Mouse (Mus musculus) heart, postnatal 0 days (tissue): ENCODE data around the gene Dcaf6. TPM values are rescaled to one million over a fixed set of nuclear protein-coding genes. Genes with fewer than 3 reads are reported as not detected.

Experiments used
- ATAC-seq: fragments of 200-750 bp; cut with Nextera tagmentation; 2 replicates; pipeline ENCODE4 v1.8.0; 2017; ENCODE audit warnings: low read depth, moderate number of reproducible peaks, moderate library complexity; ENCODE audit not compliant: insufficient read depth
- DNase-seq: peaks from one replicate; pipeline ENCODE4 v3.0.0-alpha.2; 2016; ENCODE audit warnings: low spot score
- H3K27ac ChIP-seq: fragments of 300-500 bp; sonication (generic); 2 replicates; pipeline ENCODE4 v1.5.1; 2014; ENCODE audit warnings: low read depth, mild to moderate bottlenecking
- H3K27me3 ChIP-seq: fragments of 300-500 bp; sonication (generic); 2 replicates; pipeline ENCODE4 v1.6.1; 2014; ENCODE audit warnings: low read length, mixed read lengths; ENCODE audit not compliant: control insufficient read depth, insufficient read depth
- H3K36me3 ChIP-seq: fragments of 300-500 bp; sonication (generic); replicated peaks from 2 replicates; pipeline ENCODE4 v1.6.1; 2014; ENCODE audit warnings: low read length, mixed read lengths; ENCODE audit not compliant: control insufficient read depth, insufficient read depth
- H3K4me1 ChIP-seq: fragments of 300-500 bp; sonication (generic); 2 replicates; pipeline ENCODE4 v1.6.1; 2014; ENCODE audit warnings: antibody characterized with exemption; ENCODE audit not compliant: control insufficient read depth, insufficient read depth
- H3K4me2 ChIP-seq: fragments of 300-500 bp; sonication (generic); 2 replicates; pipeline ENCODE4 v1.6.1; 2014; ENCODE audit warnings: low read depth, mild to moderate bottlenecking, low read length, moderate library complexity
- H3K4me3 ChIP-seq: fragments of 300-500 bp; sonication (generic); 2 replicates; pipeline ENCODE4 v1.5.1; 2014; ENCODE audit warnings: low read depth, low read length
- H3K9ac ChIP-seq: fragments of 300-500 bp; sonication (generic); replicated peaks from 2 replicates; pipeline ENCODE4 v1.6.1; 2014; ENCODE audit warnings: low read depth, low read length, mixed read lengths
- H3K9me3 ChIP-seq: fragments of 300-500 bp; sonication (generic); replicated peaks from 2 replicates; pipeline ENCODE4 v1.6.1; 2016; ENCODE audit warnings: low read length; ENCODE audit not compliant: control insufficient read depth
- CTCF ChIP-seq: IDR thresholded peaks from 2 replicates; pipeline ENCODE4 v1.5.1; 2016; ENCODE audit warnings: antibody characterized with exemption, control low read depth, low read depth
- EP300 ChIP-seq: IDR thresholded peaks from 2 replicates; pipeline ENCODE4 v1.6.1; 2016; ENCODE audit warnings: antibody characterized with exemption, low read depth
- WGBS: fragments of 180-500 bp; shearing (Covaris S2); extraction: QIAGEN DNeasy Blood & Tissue Kit; methylation state at CpG from one replicate; pipeline ENCODE4 v1.1.7; 2014; 5-methylcytosine and 5-hydroxymethylcytosine counted together
- polyA plus RNA-seq: library from polyadenylated mRNA; unstranded; fragments of >200 nt; fragmentation: Nextera tagmentation; extraction: Ambion mirVana; gene quantifications from 2 replicates; pipeline ENCODE4 v1.2.1, GENCODE M21; 2015
- total RNA-seq: library from RNA; depleted of rRNA; stranded (reverse); fragments of >200 nt; gene quantifications from 2 replicates; pipeline ENCODE4 v1.2.3, GENCODE M21; 2014; ENCODE audit warnings: low replicate concordance

The Dcaf6 gene
- total and polyA plus RNA-seq, 2 experiments from 2014 or later = 21.5 to 24.1 TPM

DNA sequence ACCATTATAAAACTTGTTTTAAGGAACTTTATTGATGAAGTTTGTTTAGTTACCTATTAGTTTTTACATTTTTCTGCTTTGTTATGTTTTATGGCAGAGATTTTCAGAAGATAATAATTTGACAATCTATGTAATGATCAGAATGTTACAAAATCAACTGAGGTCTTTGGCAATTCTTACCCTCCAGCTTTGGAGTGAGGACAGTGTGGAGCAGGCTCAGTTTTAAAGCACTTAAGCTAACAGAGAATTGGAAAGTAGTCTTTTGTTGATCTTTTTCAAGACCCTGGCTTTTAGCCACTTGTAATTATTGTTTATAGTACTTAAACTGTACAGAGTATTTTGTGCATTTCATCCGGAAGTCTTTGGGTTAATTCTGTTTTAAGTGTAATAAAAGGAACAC, 2.6 kb upstream of the Dcaf6 start:
- no peaks in the 10 kb centered on the region for H3K4me1 ChIP-seq
- no peaks in the 10 kb centered on the region for H3K9me3 ChIP-seq
- TF ChIP-seq CTCF (no peak), EP300 (no peak)
- no peak overlapping the region for H3K9ac ChIP-seq
- no peak for ATAC-seq
- no peak for DNase-seq
- no peaks in the 10 kb centered on the region for H3K27me3 ChIP-seq
- no peaks in the 10 kb centered on the region for H3K36me3 ChIP-seq
- WGBS = 76% methylated on average over 1 of the region's 1 CpGs
- peak overlapping the region; percentile 28; the same call in 1 of the 2 replicates for H3K4me3 ChIP-seq
- no peak overlapping the region for H3K27ac ChIP-seq
- H3K4me2 ChIP-seq = peak overlapping the region; percentile 80

DNA sequence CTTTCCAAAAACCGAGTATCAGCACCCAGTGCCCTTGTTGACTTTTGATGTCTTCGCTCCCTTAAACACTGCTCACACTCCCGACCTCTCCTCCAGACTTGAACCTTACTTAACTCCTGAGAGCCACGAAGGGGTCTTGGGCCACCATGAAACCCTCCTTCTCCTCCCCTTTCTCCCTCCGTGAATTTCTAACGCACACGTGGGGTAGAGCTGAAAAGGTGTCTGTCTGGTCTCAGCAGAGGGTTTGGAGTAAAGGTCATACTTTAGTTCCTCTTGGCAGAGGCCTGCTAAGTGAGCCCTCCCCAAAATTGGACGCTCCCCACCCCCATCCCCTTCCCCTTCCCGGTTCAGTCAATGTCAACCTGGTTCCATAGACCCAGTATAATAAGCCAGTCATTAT, 1.4 kb upstream of the Dcaf6 start:
- no peak for TF ChIP-seq EP300
- TF ChIP-seq CTCF = no peak
- 2% methylated on average over 9 of the region's 9 CpGs for WGBS
- Histone ChIP-seq H3K4me2 (peak overlapping the region; percentile 80), H3K27ac (peak overlapping the region; percentile 98), H3K4me3 (peak overlapping the region; percentile 85), H3K4me1 (no peaks in the 10 kb centered on the region), H3K9ac (peak overlapping the region; percentile 91), H3K27me3 (no peaks in the 10 kb centered on the region), H3K36me3 (no peaks in the 10 kb centered on the region), H3K9me3 (no peaks in the 10 kb centered on the region)
- peak; percentile 17 for DNase-seq
- ATAC-seq = no peak

DNA sequence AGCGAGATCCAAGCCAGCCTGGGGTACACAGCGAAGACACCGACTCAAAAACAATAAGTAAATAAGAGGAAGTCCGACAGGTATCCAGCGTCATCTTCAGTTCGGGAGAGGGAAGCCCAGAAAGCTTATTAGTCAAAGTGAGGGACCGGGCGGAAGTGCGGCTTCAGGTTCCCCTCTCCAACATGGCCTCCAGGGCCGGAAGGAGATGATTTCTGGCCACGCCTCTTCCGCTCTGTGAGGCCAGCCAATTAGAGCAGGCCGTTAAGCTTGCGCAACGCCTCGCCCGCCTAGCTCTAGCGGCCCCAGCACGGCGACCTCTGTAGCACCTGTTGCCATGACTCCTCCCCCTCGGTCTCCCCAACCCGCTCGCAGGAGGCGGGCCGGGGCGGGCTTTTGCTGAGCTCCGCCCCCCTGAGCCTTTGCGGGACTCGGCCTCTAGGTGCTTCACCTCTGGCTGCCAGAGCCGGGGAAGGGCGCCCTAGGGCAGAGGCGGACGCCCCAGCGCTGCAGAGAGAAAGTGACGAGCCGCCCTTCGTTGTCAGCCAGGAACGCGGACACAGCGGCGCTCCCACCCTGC, 614 bp upstream of the Dcaf6 start:
- peak overlapping the region; percentile 80 for H3K4me2 ChIP-seq
- H3K27me3 ChIP-seq = no peaks in the 10 kb centered on the region
- H3K9ac ChIP-seq = peak overlapping the region; percentile 91
- H3K27ac ChIP-seq = peak overlapping the region; percentile 99
- TF ChIP-seq CTCF (peak; percentile 51), EP300 (peak; percentile 69)
- H3K4me1 ChIP-seq = no peaks in the 10 kb centered on the region
- WGBS = under 1% methylated on average over 41 of the region's 41 CpGs
- no peaks in the 10 kb centered on the region for H3K9me3 ChIP-seq
- H3K36me3 ChIP-seq = no peaks in the 10 kb centered on the region
- H3K4me3 ChIP-seq = peak overlapping the region; percentile 85
- peak; percentile 100 for DNase-seq
- peak; percentile 94 for ATAC-seq

DNA sequence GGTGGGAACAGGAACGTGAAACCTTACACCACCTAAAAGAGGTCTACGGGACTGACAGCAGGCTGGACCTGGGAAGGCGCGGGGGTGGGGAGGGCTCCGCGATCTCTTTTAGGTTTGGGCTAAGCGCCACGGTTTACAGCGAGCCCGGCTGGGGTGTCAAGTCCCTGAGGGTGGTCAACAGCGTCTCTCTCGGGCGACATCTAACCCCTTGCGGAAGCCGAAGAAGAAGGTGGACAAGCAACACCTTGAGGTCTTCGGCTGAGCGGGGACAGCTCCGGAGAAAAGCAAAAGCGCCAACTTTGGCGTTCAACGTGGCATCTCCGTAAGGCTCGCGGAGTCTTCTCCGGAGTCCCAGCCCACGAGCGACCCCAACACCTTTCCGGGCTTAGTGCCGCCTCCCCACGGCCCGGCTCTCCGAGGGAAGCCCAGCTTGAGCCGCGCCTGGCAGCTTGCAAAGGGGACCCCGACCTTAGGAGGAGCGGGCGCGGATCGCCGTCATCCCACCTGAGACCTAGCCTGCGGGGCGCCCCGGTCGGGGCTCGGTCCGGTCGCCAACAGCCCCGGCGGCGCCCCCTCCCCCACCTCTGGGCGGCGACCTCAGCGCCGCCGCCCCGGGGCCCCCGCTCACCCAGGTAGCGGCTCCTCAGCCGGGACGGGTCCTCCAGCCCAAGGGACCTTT, 633 bp downstream of the Dcaf6 start:
- Histone ChIP-seq H3K36me3 (no peaks in the 10 kb centered on the region), H3K4me1 (no peaks in the 10 kb centered on the region), H3K27ac (peak overlapping the region; percentile 99), H3K27me3 (no peaks in the 10 kb centered on the region), H3K9me3 (no peaks in the 10 kb centered on the region), H3K9ac (peak overlapping the region; percentile 80), H3K4me2 (peak overlapping the region; percentile 73), H3K4me3 (peak overlapping the region; percentile 85)
- peak; percentile 1; the same call in 1 of the 2 replicates for ATAC-seq
- TF ChIP-seq EP300 (no peak), CTCF (no peak)
- peak; percentile 67 for DNase-seq
- under 1% methylated on average over 57 of the region's 60 CpGs for WGBS

DNA sequence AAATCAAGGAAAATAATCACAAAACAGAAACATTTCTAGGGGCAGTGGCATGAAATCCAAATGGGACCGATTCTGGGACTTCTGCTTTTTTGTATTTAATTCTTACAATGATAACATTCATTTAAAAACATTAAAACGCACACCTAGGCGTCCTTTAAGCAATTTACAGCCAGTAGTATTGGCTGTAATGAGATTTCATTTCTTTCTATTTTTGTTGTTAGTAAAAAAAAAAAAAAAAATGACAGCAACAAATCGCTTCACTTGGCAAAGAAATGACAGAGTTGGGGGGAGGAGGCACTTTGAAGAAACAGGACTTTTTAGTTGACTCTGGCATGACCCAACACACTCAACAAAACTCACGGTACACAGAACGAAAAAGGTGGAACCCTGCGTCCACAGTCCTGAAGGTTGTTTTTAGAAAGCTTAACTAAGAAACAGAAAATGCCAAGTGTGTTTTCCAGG, 1.2 kb downstream of the Dcaf6 start:
- WGBS = 12% methylated on average over 7 of the region's 7 CpGs
- ATAC-seq (no peak), DNase-seq (no peak)
- Histone ChIP-seq H3K36me3 (no peaks in the 10 kb centered on the region), H3K9ac (peak overlapping the region; percentile 80), H3K27ac (peak overlapping the region; percentile 99), H3K27me3 (no peaks in the 10 kb centered on the region), H3K4me3 (peak overlapping the region; percentile 85), H3K4me1 (no peaks in the 10 kb centered on the region), H3K4me2 (peak overlapping the region; percentile 73), H3K9me3 (no peaks in the 10 kb centered on the region)
- no peak for TF ChIP-seq EP300
- no peak for TF ChIP-seq CTCF
